ENCODE assay signal across 20 mouse cellular contexts in the genomic region with DNA sequence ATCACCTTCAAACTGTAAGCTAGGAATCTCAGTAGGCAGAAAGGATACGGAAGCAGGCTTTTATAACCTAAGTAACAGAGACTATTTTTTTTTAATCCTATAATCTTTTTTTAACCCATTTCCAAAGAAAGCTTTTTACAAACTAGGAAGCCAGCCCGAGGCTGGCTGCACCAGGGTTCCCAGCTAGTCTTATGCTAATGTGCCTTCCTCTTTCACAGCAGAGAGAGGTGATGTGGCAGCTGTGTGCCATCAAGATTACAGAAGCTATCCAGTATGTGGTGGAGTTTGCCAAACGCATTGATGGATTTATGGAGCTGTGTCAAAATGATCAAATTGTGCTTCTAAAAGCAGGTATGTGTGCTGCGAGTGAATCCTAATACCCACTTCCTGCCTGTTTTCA. TPM values are rescaled to one million over a fixed set of nuclear protein-coding genes. Genes with fewer than 3 reads are reported as not detected.
DNase-seq lines count a peak whose midpoint lies in the region; ATAC-seq and TF ChIP-seq lines count a peak whose summit lies in the region.
"Had no signal": no experiment of that assay in that cellular context is flagged by ENCODE, and none has a peak within 500 bp of the region (broad histone marks: within the 10 kb centered on the region; RNA-seq: fewer than 3 reads in every experiment).

No protein-coding gene starts in this region.

- peak; percentile 70 for ATAC-seq in frontal cortex, adult (ENCODE audit: low TSS enrichment)
- ATAC-seq: intestine, postnatal 0 days; Patski had no signal

- no peak overlapping the region for H3K4me3 ChIP-seq in left cerebral cortex, adult 2 months
- H3K4me3 ChIP-seq: embryonic facial prominence, embryonic 12.5 days; heart, embryonic 10.5 days; hindbrain, embryonic 12.5 days had no signal

- peak overlapping the region; percentile 53 for H3K27ac ChIP-seq in left cerebral cortex, adult 2 months
- H3K27ac ChIP-seq: embryonic facial prominence, embryonic 12.5 days; heart, embryonic 10.5 days; hindbrain, embryonic 12.5 days had no signal

- intact Hi-C loops in left cerebral cortex, adult 2 months (cut with DNase I): no loop called here
- intact Hi-C loops in left cerebral cortex, postnatal 36 days (cut with DNase I): no loop called here

- no peak for DNase-seq in frontal cortex, postnatal 10 days (ENCODE audit: low spot score in 2 of 2)
- DNase-seq in left cerebral cortex, adult 2 months (ENCODE audit: extremely low spot score in 1 of 2, low spot score in 2 of 2): no peak
- no peak for DNase-seq in left cerebral cortex, postnatal 36 days (ENCODE audit: low spot score in 2 of 2)
- peak; percentile 31 for DNase-seq in right cerebral cortex, adult 18-20 months
- no peak for DNase-seq in right cerebral cortex, postnatal 25 days
- DNase-seq in urinary bladder, adult 18-20 months (ENCODE audit: low spot score in 2 of 2): no peak
- DNase-seq: adrenal gland, adult 8-10 months; adrenal gland, postnatal 36 days; cerebellum, adult 11-12 months; cerebellum, adult 9-10 months; cerebellum, postnatal 25 days; heart, adult 18-20 months; heart, postnatal 10 days; heart, postnatal 4 days had no signal

- TF ChIP-seq CTCF in left cerebral cortex, adult 2 months (IDR thresholded peaks at IDR 0.05): no peak

RNA-seq across cellular contexts. Expression of a gene that starts 24.8 kb away (rescaled TPM):
- total RNA-seq in left cerebral cortex, adult 2 months (2021): 10 to 100 TPM; 10.1 to 11.6 TPM
- 10 to 100 TPM in 1 of 2 experiments, 1 to 10 TPM in 1; 8.7 to 12.0 TPM for total RNA-seq in left cerebral cortex, postnatal 36 days (2021)
